Mouse (Mus musculus): ENCODE results near the gene Il2. TPM values are rescaled to one million over a fixed set of nuclear protein-coding genes. Genes with fewer than 3 reads are reported as not detected.

Il2 gene
- total and polyA plus RNA-seq, 3 experiments, result 0.34 TPM; not detected in 2

DNA sequence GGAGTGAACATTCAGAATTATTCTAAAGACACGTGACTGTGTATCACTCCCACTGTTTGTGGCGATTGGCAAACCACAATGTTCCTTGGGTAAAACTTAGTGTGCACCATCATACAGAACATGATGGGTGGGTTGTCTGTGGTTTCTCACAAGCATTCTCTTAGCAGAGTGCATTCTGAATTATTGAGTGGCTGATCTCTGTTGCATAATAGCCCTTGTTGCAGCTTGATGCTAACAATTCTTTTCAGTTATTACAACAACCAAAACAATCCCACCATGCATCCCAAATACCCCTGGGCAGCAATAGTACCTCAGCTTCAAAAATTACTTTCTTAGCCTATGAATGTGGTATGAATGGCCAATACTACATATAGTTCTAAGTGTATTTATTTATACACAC is 43.5 kb upstream of the Il2 start:
- peaks cover 0 to 12% of the 10 kb centered on the region in 2 experiments; a peak in 3 of 4 replicates for H3K4me1 ChIP-seq (ENCODE audit: control insufficient read depth in 1 of 2, insufficient read depth in 2 of 2)
- DNase-seq (ENCODE audit: extremely low read depth), result no peak
- in situ Hi-C loops (cut with MboI; ENCODE audit: low pct_ligation_motif_present, low pct_unique_long_range_greater_than_20kb, low sequenced_read_pairs) (no loop called here), dilution Hi-C loops (cut with MboI; ENCODE audit: extremely low pct_ligation_motif_present, extremely low pct_unique_long_range_greater_than_20kb, low sequenced_read_pairs) (no loop called here)
- no peak overlapping the region for H3K4me3 ChIP-seq (replicated peaks in 1 of 3; ENCODE audit: low read depth in 2 of 3, low read length in 2 of 3, poor library complexity in 1 of 3)
- no peaks in the 10 kb centered on the region for H3K79me2 ChIP-seq (replicated peaks; ENCODE audit: control insufficient read depth, extremely low read depth, insufficient read depth, poor library complexity, severe bottlenecking)
- peaks cover 3% of the 10 kb centered on the region for H3K9me3 ChIP-seq (replicated peaks; ENCODE audit: low read length)
- no peak overlapping the region for H3K27ac ChIP-seq (ENCODE audit: insufficient read depth, low read depth)
- no peak for TF ChIP-seq TCF12 (IDR thresholded peaks at IDR 0.05; ENCODE audit: low read depth, low read length)
- no peak for TF ChIP-seq USF1 (IDR thresholded peaks at IDR 0.05; ENCODE audit: low read depth, low read length)
- no peak for TF ChIP-seq MYC (IDR thresholded peaks at IDR 0.05; ENCODE audit: low read depth, low read length)
- TF ChIP-seq MAZ (IDR thresholded peaks at IDR 0.05; ENCODE audit: low read depth, low read length), result no peak
- TF ChIP-seq IRF4 (IDR thresholded peaks at IDR 0.05; ENCODE audit: low read depth, low read length), result no peak
- no peak for TF ChIP-seq CHD2 (IDR thresholded peaks at IDR 0.05; ENCODE audit: low read length)
- no peak overlapping the region for H3K9ac ChIP-seq (ENCODE audit: insufficient read depth, low read depth)
- H3K4me2 ChIP-seq (ENCODE audit: insufficient read depth, low read depth, poor library complexity, severe bottlenecking), result no peak overlapping the region
- no peaks in the 10 kb centered on the region for H3K36me3 ChIP-seq (replicated peaks in 1 of 2; ENCODE audit: control insufficient read depth in 1 of 2, insufficient read depth in 1 of 2, low read length in 1 of 2)
- no peaks in the 10 kb centered on the region for H3K27me3 ChIP-seq (replicated peaks)

DNA sequence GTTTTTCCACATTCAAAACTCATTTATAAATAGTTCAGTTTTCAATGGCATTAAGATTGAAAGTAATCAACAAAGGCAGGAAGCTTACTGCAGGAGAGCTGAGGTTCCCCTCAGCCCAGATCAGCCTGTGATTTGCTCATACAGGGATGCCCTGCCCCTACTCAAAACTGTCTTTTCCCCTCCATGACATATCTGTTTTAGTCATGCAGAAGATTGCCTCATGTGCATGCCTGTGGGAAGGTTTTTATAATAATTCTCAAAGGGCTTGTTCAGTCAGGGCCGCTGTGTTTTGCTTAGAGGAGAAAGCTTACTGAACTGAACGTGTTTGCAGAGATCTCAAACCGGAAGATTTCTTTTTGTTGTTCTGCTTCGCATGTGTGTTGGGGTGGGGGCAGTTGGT is 35.3 kb upstream of the Il2 start:
- H3K4me1 ChIP-seq (ENCODE audit: control insufficient read depth in 1 of 2, insufficient read depth in 2 of 2), result peaks cover 0 to 12% of the 10 kb centered on the region in 2 experiments; a peak in 2 of 4 replicates
- in situ Hi-C loops (cut with MboI; ENCODE audit: low pct_ligation_motif_present, low pct_unique_long_range_greater_than_20kb, low sequenced_read_pairs) (no loop called here), dilution Hi-C loops (cut with MboI; ENCODE audit: extremely low pct_ligation_motif_present, extremely low pct_unique_long_range_greater_than_20kb, low sequenced_read_pairs) (no loop called here)
- no peaks in the 10 kb centered on the region for H3K27me3 ChIP-seq (replicated peaks)
- peak overlapping the region in 2 of 3 experiments; percentile 13 to 17 for H3K4me3 ChIP-seq (replicated peaks in 1 of 3; ENCODE audit: low read depth in 2 of 3, low read length in 2 of 3, poor library complexity in 1 of 3)
- H3K27ac ChIP-seq (ENCODE audit: insufficient read depth, low read depth), result no peak overlapping the region
- 0 out of 2 replicates have a peak, but pooled peaks have one; percentile 1 for TF ChIP-seq EP300 (IDR thresholded peaks at IDR 0.05; ENCODE audit: low read length)
- no peak for TF ChIP-seq MAX (IDR thresholded peaks at IDR 0.05; ENCODE audit: low read length)
- H3K4me2 ChIP-seq (ENCODE audit: insufficient read depth, low read depth, poor library complexity, severe bottlenecking), result peak overlapping the region; percentile 26
- H3K9me3 ChIP-seq (replicated peaks; ENCODE audit: low read length), result no peaks in the 10 kb centered on the region
- H3K36me3 ChIP-seq (replicated peaks in 1 of 2; ENCODE audit: control insufficient read depth in 1 of 2, insufficient read depth in 1 of 2, low read length in 1 of 2), result no peaks in the 10 kb centered on the region
- no peak for DNase-seq (ENCODE audit: extremely low read depth)
- H3K79me2 ChIP-seq (replicated peaks; ENCODE audit: control insufficient read depth, extremely low read depth, insufficient read depth, poor library complexity, severe bottlenecking), result no peaks in the 10 kb centered on the region
- 0 out of 2 replicates have a peak overlapping the region, but pooled peaks have one; percentile 35 for H3K9ac ChIP-seq (ENCODE audit: insufficient read depth, low read depth)

DNA sequence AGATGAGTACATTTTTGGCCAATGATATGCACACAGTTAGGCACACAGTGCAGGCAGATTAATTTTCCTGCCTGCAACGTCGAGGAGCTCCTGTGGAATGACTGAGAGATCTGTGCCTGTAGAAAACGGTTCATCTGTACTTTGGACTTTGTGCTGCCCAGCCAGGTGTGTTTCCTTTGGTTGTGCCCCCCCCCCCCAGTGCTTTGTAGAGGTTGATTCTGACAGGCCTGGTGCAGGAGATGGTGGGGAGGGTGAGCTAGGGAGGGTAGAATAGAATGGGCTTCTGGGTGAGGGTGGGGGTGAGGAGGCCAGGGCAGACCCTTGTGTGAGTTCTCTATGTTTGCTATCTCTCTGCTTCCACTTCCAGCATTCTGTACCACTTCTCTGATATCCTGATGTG is 32.5 kb upstream of the Il2 start:
- Histone ChIP-seq H3K9me3 (replicated peaks; ENCODE audit: low read length) (no peaks in the 10 kb centered on the region), H3K4me1 (ENCODE audit: control insufficient read depth in 1 of 2, insufficient read depth in 2 of 2) (peaks cover 0 to 12% of the 10 kb centered on the region in 2 experiments; a peak in 2 of 4 replicates), H3K36me3 (replicated peaks in 1 of 2; ENCODE audit: control insufficient read depth in 1 of 2, insufficient read depth in 1 of 2, low read length in 1 of 2) (no peaks in the 10 kb centered on the region), H3K27me3 (replicated peaks) (no peaks in the 10 kb centered on the region), H3K79me2 (replicated peaks; ENCODE audit: control insufficient read depth, extremely low read depth, insufficient read depth, poor library complexity, severe bottlenecking) (no peaks in the 10 kb centered on the region), H3K27ac (ENCODE audit: insufficient read depth, low read depth) (no peak overlapping the region), H3K4me2 (ENCODE audit: insufficient read depth, low read depth, poor library complexity, severe bottlenecking) (no peak overlapping the region), H3K9ac (ENCODE audit: insufficient read depth, low read depth) (no peak overlapping the region), H3K4me3 (replicated peaks in 1 of 3; ENCODE audit: low read depth in 2 of 3, low read length in 2 of 3, poor library complexity in 1 of 3) (no peak overlapping the region)
- in situ Hi-C loops (cut with MboI; ENCODE audit: low pct_ligation_motif_present, low pct_unique_long_range_greater_than_20kb, low sequenced_read_pairs), result no loop called here
- dilution Hi-C loops (cut with MboI; ENCODE audit: extremely low pct_ligation_motif_present, extremely low pct_unique_long_range_greater_than_20kb, low sequenced_read_pairs), result no loop called here
- no peak for DNase-seq (ENCODE audit: extremely low read depth)
- TF ChIP-seq PAX5 (IDR thresholded peaks at IDR 0.05; ENCODE audit: low read length), result no peak
- TF ChIP-seq BHLHE40 (IDR thresholded peaks at IDR 0.05; ENCODE audit: low read depth, low read length), result no peak
- no peak for TF ChIP-seq POLR2A (IDR thresholded peaks at IDR 0.05; ENCODE audit: low read depth, low read length)
- no peak for TF ChIP-seq IRF4 (IDR thresholded peaks at IDR 0.05; ENCODE audit: low read depth, low read length)

All from CH12.LX (cell line).